In genomic region chr2:109704053-109704452, GRCm38 (mm10) we compare ENCODE assay signal across 24 mouse cellular contexts.
"Had no signal": no experiment of that assay in that cellular context is flagged by ENCODE, and none has a peak within 500 bp of the region (broad histone marks: within the 10 kb centered on the region; RNA-seq: fewer than 3 reads in every experiment).

No protein-coding gene starts in this region.

- ATAC-seq: hindbrain, postnatal 0 days; intestine, postnatal 0 days had no signal

- H3K27me3 ChIP-seq: heart, embryonic 13.5 days; heart, embryonic 15.5 days; hindbrain, embryonic 13.5 days; hindbrain, embryonic 15.5 days; liver, embryonic 13.5 days; liver, embryonic 15.5 days had no signal

- H3K4me1 ChIP-seq: heart, embryonic 13.5 days; heart, embryonic 15.5 days; hindbrain, embryonic 13.5 days; hindbrain, embryonic 15.5 days; liver, embryonic 13.5 days; liver, embryonic 15.5 days had no signal

- H3K9me3 ChIP-seq: heart, embryonic 13.5 days; heart, embryonic 15.5 days; hindbrain, embryonic 13.5 days; hindbrain, embryonic 15.5 days; liver, embryonic 13.5 days; liver, embryonic 15.5 days had no signal

- H3K4me2 ChIP-seq: heart, embryonic 11.5 days; heart, embryonic 13.5 days; heart, embryonic 15.5 days; hindbrain, embryonic 13.5 days; hindbrain, embryonic 15.5 days; liver, embryonic 11.5 days; liver, embryonic 13.5 days; liver, embryonic 15.5 days had no signal

- DNase-seq: gastrocnemius, postnatal 14 days; gastrocnemius, postnatal 36 days; heart, adult 11 months; heart, adult 2 months; heart, postnatal 14 days; heart, postnatal 36 days; kidney, adult 18-20 months; kidney, adult 8-10 months; kidney, postnatal 10 days; kidney, postnatal 25 days; kidney, postnatal 4 days; liver; liver, embryonic 13.5 days had no signal

- H3K36me3 ChIP-seq: heart, embryonic 13.5 days; heart, embryonic 15.5 days; hindbrain, embryonic 13.5 days; hindbrain, embryonic 15.5 days; liver, embryonic 13.5 days; liver, embryonic 15.5 days had no signal

- H3K4me3 ChIP-seq: heart, adult 2 months; heart, embryonic 13.5 days; heart, embryonic 15.5 days; hindbrain, embryonic 13.5 days; hindbrain, embryonic 15.5 days; layer of hippocampus, adult 2 months; left cerebral cortex, adult 2 months; liver, embryonic 13.5 days; liver, embryonic 15.5 days had no signal

- H3K9ac ChIP-seq: heart, embryonic 13.5 days; heart, embryonic 15.5 days; hindbrain, embryonic 13.5 days; hindbrain, embryonic 15.5 days; liver, embryonic 13.5 days; liver, embryonic 15.5 days had no signal

- H3K27ac ChIP-seq: heart, adult 2 months; heart, embryonic 13.5 days; heart, embryonic 15.5 days; hindbrain, embryonic 13.5 days; hindbrain, embryonic 15.5 days; hindbrain, postnatal 0 days; layer of hippocampus, adult 2 months; left cerebral cortex, adult 2 months; liver, embryonic 13.5 days; liver, embryonic 15.5 days had no signal
